Mouse (Mus musculus): ENCODE measurements around the gene Cbfa2t2. TPM values are rescaled to one million over a fixed set of nuclear protein-coding genes. Genes with fewer than 3 reads are reported as not detected.
"Not testable (repeated sequence)": the region's sequence is repeated elsewhere in the genome, so short reads cannot be mapped to it uniquely, and the experiment has no call there.

The Cbfa2t2 gene
- total RNA-seq, 4 experiments from 2014 or later, result 48.9 to 60.8 (median 53.9) TPM

GRCm38 (mm10) chr2:154467139-154467538, 30.9 kb downstream of the Cbfa2t2 start:
- no peak for DNase-seq (ENCODE audit: low spot score in 2 of 2)

- DNase-seq (ENCODE audit: low spot score in 2 of 2), result no peak
These were observed 38.2 kb downstream of the Cbfa2t2 start for GRCm38 (mm10) chr2:154474251-154475061.

- no peak for DNase-seq (ENCODE audit: low spot score in 2 of 2)
These were observed 38.7 kb downstream of the Cbfa2t2 start for GRCm38 (mm10) chr2:154475062-154475349.

- DNase-seq (ENCODE audit: low spot score in 2 of 2), result no peak
These were observed 39.6 kb downstream of the Cbfa2t2 start for GRCm38 (mm10) chr2:154475861-154476260.

DNA sequence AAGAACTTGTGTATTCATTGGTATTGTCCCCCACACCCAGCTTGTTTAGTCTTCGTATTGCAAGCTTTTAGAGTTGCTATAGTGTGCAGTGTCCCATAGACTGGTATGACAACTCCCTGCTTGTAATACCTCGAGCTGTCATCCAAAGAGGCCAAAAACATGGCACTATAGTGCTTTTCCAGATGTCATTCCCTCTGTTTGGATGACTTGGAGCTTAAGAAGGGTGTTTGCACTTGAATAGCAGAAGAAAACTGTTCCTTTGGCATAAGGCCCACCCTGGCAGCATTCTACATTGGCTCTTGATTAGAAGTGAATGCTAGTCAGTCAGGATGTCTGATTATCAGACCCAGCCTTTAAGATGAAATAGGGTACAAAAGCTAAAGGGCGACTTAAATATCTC, 40.7 kb downstream of the Cbfa2t2 start:
- peak; percentile 34 to 40 for DNase-seq (ENCODE audit: low spot score in 2 of 2)

- DNase-seq (ENCODE audit: low spot score in 2 of 2), result no peak
These were observed 55.5 kb downstream of the Cbfa2t2 start for GRCm38 (mm10) chr2:154491788-154492187.

DNA sequence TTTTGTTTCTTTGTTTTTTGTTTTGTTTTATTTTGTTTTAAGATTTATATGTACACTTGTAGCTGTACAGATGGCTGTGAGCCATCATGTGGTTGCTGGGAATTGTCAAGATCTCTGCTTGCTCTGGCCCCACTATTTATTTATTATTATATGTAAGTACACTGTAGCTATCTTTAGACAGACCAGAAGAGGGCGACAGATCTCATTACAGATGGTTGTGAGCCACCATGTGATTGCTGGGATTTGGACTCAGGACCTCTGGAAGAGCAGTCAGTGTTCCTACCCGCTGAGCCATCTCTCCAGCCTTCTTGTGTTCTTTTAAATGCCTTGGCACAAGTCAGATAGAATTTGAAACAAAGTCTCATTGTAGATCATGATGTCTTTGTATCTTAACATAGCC, 57.3 kb downstream of the Cbfa2t2 start:
- DNase-seq (ENCODE audit: low spot score in 2 of 2), result not testable (repeated sequence)

GRCm38 (mm10) chr2:154495021-154495420, 58.7 kb downstream of the Cbfa2t2 start:
- DNase-seq (ENCODE audit: low spot score in 2 of 2), result no peak

DNA sequence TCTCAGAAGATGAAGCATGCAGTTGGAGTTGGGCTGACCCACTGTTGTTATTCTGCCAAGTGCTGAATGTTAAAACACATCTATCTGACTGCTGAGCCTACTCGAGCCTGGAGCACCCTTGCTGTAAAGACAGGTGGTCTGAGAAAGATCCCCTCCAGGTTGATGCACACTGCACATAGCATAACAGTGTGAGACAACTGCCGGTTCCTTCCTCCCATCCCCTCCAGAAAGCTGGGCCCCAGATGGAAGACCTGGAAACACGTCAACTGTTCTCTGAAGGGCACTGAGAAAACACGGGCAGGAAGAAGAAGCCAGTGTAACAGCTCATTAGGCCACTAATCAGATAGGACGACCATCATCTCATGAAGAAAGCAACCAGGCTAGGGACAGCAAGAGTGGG, 62.3 kb downstream of the Cbfa2t2 start:
- no peak for DNase-seq (ENCODE audit: low spot score in 2 of 2)

- no peak for DNase-seq (ENCODE audit: low spot score in 2 of 2)
These were observed 63.5 kb downstream of the Cbfa2t2 start for GRCm38 (mm10) chr2:154499717-154500247.

DNA sequence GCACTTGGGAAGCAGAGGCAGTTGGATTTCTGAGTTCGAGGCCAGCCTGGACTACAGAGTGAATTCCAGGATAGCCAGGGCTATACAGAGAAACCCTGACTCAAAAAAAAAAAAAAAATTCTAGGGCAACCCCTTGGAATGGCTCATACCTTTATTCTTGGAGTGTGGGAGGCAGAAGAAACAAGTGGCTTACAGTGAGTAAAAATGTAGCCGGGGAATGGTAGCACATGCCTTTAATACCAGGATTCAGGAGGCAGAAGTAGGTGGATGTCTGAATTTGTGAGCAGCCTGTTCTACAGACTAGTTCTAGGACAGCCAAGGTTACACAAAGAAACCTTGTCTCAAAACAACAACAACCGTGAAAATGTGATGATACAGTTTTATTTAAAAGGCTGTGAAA, 64.5 kb downstream of the Cbfa2t2 start:
- DNase-seq (ENCODE audit: low spot score in 2 of 2), result no peak

GRCm38 (mm10) chr2:154507076-154507475, 70.8 kb downstream of the Cbfa2t2 start:
- DNase-seq (ENCODE audit: low spot score in 2 of 2), result no peak

- peak in 1 of 2 experiments; percentile 12 for DNase-seq (ENCODE audit: low spot score in 2 of 2)
These were observed 71.4 kb downstream of the Cbfa2t2 start for GRCm38 (mm10) chr2:154507566-154508283.

- no peak for DNase-seq (ENCODE audit: low spot score in 2 of 2)
These were observed 72.2 kb downstream of the Cbfa2t2 start for GRCm38 (mm10) chr2:154508450-154508849.

DNA sequence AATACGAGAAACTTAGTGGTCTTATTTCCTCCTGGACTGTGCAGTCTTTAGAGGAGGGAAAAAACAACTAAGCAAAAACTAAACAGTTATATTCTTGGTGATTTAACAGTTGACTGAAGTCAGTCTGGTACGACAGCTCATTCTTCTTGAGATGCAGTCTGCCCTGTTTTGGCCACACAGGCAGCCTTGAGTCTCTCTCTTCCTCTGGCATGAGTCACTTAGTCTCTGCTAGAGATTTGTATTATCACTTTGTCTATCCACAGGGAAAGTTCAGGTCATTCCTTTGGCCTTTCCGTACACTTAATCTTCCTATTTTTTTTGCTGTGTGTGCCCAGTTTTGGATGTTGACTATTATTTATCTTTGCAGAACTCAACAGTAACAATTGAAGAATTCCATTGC, 73.9 kb downstream of the Cbfa2t2 start:
- no peak for DNase-seq (ENCODE audit: low spot score in 2 of 2)

GRCm38 (mm10) chr2:154516944-154517343, 80.7 kb downstream of the Cbfa2t2 start:
- no peak for DNase-seq (ENCODE audit: low spot score in 2 of 2)

- no peak for DNase-seq (ENCODE audit: low spot score in 2 of 2)
These were observed 81.1 kb downstream of the Cbfa2t2 start for GRCm38 (mm10) chr2:154517424-154517823.

GRCm38 (mm10) chr2:154521449-154521848, 85.2 kb downstream of the Cbfa2t2 start:
- DNase-seq (ENCODE audit: low spot score in 2 of 2), result no peak

- no peak for DNase-seq (ENCODE audit: low spot score in 2 of 2)
These were observed 86.1 kb downstream of the Cbfa2t2 start for GRCm38 (mm10) chr2:154522334-154522733.

- DNase-seq (ENCODE audit: low spot score in 2 of 2), result peak; percentile 52 to 55
These were observed 89.0 kb downstream of the Cbfa2t2 start for GRCm38 (mm10) chr2:154525285-154525684.

- DNase-seq (ENCODE audit: low spot score in 2 of 2), result no peak
These were observed 90.2 kb downstream of the Cbfa2t2 start for GRCm38 (mm10) chr2:154526531-154526930.

DNA sequence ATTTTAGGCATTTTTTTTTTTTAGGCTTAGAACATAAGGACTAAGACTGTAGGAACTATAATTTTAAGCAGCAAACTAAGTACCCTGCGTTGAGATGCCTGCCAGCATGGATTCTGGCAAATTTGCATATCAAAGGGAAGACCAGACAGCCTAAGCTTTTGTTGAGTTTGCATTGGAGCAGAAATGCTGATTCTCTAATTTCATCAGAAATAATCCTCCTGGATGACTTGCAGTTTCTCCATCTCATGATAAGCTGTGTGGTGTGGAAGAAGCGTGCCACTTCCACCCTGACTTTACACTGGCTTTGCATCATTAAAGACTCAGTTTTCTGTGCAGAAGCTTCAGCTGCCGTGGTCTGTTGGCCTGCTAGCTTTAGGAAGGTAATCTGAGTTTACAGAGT, 96.6 kb downstream of the Cbfa2t2 start:
- no peak for DNase-seq (ENCODE audit: low spot score in 2 of 2)

Measured in layer of hippocampus, adult 8-10 months (tissue).